Mouse (Mus musculus) splenic B cell, adult 2 months (primary cell): ENCODE data around the gene Copz1.
"Not testable (repeated sequence)": the region's sequence is repeated elsewhere in the genome, so short reads cannot be mapped to it uniquely, and the experiment has no call there.

ENCODE experiments used
- DNase-seq: peaks from one replicate; pipeline ENCODE4 v3.0.0-alpha.2; 2011; ENCODE audit warnings: low read depth, low spot score
- H3K27me3 ChIP-seq: 2 replicates; pipeline ENCODE4 v1.6.1; 2012; ENCODE audit warnings: mild to moderate bottlenecking, low read length, moderate library complexity, mixed read lengths; ENCODE audit not compliant: control insufficient read depth, poor library complexity, insufficient read depth, severe bottlenecking
- H3K36me3 ChIP-seq: 2 replicates; pipeline ENCODE4 v1.6.1; 2012; ENCODE audit warnings: mild to moderate bottlenecking, low read length, moderate library complexity, mixed read lengths; ENCODE audit not compliant: control insufficient read depth, poor library complexity, insufficient read depth, severe bottlenecking

Copz1 gene

DNA sequence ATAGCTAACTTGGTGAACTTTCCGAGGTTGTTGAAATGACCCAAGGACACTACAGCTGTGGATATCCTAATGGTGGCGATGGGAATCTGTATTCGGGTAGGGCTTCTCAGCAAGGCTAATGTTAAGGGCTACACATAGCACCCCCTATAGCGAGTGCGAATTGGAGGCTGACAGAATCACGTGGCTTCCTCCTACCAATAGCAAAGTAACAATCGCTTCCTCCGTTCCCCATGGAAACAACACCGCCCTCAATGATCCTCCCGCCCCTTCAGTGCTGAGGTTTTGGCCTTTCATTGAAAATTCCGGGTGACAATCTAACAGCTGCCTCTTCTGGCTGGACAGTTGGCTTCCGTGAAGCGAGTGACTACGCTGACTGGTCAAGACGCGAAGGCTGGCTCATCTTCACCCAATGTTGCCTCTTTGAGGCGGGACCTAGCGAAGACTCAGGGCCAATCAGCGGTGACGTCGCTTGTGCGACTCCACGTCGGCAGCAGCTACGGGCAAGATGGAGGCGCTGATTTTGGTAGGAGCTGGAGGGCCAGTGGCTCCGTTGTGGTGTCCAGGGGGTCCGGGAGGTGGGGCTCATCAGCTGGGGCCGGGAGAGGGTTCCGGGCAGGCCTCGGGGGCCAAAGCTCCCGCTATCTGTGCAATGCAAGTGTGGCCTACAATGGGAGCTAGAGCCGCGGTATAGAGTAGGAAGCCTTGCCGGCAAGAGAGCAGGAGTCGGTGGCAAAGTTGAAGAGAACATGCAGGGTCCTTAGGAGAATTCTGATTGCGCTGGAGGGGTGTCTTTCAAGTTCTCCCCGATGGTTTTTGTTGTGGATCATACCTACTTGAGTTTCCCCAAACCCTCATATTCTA lies at the start of gene Copz1:
Gene Copz1 (plus strand): TSS at position 296 of the 861 bp plus-strand sequence.
- H3K36me3 ChIP-seq = no peaks in the 10 kb centered on the region

DNA sequence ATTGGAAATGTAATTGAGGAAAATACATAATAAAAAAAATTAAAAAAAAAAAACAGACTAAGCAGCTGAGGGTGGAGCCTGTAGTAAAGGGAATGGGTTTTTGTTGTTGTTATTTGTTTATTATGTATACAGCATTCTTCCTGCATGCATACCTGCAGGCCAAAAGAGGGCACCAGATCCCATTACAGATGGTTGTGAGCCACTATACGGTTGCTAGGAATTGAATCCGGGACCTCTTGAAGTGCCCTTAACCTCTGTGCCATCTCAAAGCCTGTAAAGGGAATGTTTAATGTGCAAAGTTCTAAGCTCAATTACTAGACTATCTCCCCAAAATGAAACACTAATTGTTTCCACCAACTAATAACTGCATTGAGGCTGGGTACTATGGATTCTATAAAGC lies 48.4 kb upstream of the Copz1 start:
- Histone ChIP-seq H3K36me3 (no peaks in the 10 kb centered on the region), H3K27me3 (no peaks in the 10 kb centered on the region)
- DNase-seq = no peak

More for the DNA sequence above, at the start of gene Copz1:
- no peaks in the 10 kb centered on the region for H3K27me3 ChIP-seq
- DNase-seq = peak; percentile 98

DNA sequence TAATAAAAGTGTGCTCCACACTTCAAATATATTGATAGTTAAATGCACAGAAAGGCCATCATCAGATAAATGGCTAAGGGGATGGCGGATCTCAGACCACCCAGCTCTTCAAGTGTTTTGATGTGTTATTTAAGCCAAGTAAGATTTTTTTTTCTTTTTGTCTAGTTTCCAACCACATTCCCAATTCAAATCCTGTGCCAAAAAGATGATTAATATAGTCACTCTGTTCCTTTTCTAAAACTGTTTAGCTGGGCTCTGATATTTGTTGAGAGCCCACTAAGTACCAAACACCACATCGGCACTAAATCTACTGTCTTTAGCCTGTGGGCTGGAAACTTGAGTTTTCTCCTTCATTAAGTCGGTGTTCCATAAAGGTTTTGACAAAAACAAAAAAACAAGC lies 45.5 kb upstream of the Copz1 start:
- Histone ChIP-seq H3K27me3 (no peaks in the 10 kb centered on the region), H3K36me3 (no peaks in the 10 kb centered on the region)
- no peak for DNase-seq

DNA sequence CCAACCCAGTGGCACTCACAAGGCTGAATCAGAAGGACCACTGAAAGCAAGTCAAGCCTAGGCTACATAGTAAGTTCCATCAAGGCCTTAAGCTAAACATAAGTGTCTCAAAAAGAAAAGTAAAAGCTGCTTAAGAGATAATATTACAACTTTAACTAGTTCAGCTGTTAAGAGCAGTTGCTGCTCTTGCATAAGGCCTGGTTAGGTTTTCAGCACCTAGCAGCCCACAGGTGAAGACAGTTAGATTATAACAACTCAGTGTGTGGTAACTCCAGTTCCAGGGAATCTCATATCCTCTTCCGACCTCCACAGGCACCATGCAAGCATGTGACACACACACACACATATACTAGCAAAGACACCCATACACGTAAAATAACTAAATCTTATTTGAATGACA lies 44.9 kb upstream of the Copz1 start:
- Histone ChIP-seq H3K27me3 (no peaks in the 10 kb centered on the region), H3K36me3 (no peaks in the 10 kb centered on the region)
- DNase-seq = no peak

DNA sequence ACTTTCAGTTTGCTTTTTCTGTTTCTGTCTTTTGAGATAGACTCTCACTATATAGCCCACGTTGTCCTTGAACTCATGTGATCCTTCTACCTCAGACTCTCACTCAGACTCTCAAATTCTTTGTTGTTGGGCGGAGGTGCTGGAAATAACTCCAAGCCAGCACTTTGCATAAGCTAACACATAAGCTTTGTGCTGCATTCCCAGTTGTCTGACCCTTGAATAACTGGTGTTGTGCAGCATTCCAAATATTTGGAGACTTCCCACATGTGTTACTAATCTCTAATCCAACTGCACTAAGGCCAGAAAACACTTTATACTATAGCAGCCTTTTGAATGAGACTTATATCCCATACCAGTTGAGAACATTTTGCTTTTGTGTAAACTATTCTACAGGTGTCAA lies 43.6 kb upstream of the Copz1 start:
- no peak for DNase-seq
- no peaks in the 10 kb centered on the region for H3K36me3 ChIP-seq
- no peaks in the 10 kb centered on the region for H3K27me3 ChIP-seq

DNA sequence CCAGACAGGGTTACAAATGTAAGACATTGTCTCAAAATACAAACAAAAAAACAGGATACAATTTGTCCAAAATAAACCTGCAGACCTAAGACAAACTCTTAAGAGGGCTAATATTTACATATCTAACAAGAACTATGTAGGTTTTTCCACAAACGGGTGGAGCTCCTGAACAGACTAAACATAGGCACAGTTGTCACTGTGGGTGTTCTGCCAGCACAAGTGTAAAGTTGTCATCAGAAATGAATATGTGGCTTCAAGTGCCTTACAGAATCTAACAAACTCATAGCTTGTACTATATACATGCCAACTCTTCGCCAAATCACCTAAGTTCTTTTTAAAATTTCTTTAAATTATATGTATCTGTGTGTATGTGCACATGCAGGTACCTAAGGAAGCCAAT lies 39.4 kb upstream of the Copz1 start:
- H3K27me3 ChIP-seq = no peaks in the 10 kb centered on the region
- no peaks in the 10 kb centered on the region for H3K36me3 ChIP-seq
- DNase-seq = no peak

DNA sequence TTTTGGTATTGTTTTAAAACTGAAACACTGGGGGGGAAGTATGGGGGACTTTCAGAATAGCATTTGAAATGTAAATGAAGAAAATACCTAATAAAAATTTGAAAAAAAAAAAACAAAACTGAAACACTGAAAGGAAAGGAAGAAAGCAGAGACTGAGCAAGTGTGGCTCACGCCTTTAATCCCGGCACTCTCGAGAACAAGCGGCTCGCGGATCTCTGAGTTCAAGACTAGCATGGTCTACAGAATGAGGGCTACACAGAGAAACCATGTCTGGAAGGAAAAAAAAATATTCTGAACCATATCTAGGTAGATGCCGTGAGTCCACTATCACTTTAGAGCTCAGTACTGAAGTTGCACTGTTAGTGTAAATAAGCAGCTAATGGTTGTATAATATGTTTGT lies 35.2 kb upstream of the Copz1 start:
- H3K27me3 ChIP-seq = no peaks in the 10 kb centered on the region
- H3K36me3 ChIP-seq = peaks cover 6% of the 10 kb centered on the region
- DNase-seq = no peak

DNA sequence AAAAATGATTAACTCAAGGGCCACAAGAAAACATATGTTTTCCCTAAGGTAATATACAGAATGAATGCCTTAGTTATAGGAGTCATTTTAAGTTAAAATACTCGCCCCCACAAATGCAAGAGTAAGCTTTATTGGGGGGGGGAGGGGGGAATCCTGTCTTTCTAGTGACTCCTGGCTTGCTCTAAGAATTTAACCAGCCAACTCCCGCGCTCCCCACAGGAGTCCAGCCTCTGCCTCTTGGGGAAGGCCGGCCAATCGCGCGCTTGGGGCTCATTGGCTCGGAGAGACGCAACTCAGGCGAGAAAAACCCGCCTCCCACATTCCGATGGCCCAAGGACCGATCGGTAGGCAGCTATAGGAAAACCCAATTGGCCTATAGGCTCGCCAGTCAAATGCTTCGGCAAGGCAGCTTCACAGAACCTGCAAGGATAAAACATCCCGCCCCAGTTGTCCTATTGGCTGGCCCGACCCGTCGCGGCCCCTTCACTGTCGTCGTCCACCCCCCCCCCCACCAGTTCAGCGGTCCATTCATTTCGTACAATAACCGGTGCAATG lies 33.3 kb upstream of the Copz1 start:
- Histone ChIP-seq H3K27me3 (no peaks in the 10 kb centered on the region), H3K36me3 (peaks cover 12% of the 10 kb centered on the region)
- DNase-seq = peak; percentile 94

DNA sequence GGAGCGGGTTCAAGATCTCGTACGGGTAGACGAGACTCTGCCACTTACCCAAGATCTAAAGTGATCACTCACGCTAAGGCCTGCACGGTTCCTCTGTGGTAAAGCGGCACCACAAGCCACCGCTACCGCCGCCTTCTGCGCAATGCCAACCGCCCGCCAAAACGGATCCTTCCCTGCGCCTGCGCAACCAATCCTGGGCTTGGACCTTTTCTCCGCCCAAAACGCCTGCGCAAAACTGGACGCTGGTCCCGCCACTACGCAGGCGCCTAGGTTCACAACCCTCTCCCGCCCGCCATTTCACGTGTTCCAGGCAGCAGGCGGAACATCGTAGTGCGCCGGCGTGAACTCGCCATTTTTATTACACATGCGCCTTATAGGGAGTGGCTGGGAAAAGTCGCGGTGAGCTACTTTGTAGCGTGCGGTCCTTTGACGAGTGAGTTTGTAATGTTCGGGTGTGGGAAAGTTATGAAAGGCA lies 32.8 kb upstream of the Copz1 start, which contains the start of gene Cbx5:
Gene Cbx5 (minus strand): TSS at position 132 of the 475 bp plus-strand sequence.
- peaks cover 12% of the 10 kb centered on the region for H3K36me3 ChIP-seq
- DNase-seq = peak; percentile 98
- H3K27me3 ChIP-seq = no peaks in the 10 kb centered on the region

DNA sequence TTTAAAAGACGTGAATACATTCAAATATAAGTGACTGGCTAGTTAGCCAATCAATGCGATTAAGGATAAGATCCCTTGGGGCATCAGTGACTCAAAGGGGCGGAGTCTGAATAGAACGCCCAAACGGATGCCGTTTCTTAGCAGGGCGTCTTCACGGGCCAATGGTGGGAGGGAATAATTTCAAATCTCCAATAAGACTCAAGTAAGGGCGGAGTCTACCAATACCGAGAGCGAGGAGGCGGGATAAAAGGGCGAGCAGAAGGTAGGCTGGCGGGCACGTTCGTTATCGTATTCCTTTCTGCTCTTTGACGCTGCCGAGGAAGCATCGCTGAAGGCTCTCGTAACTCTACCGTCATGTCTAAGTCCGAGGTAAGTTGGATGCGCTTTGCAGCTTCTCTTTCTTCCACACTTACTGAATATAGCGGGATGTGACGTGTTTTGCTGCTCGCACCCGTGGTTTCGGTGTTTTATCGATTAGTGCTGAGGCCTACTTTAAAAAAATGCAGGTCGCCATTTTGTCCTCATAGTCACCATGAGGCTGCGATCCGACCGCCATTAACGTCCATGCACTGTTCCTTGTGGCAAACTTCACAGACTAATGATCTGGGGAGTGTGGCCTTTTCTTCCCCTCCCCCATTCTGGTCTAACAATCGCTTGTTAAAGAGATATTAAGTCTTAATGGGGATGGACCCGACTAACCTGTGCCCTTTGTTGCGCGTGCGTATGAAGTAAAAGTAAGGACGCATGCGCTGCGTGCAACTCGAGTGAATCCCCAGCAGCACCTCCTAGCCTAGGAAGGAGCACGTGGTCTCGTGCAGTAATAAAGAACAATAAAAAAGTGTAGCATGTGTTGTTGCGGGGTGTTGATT lies 32.1 kb upstream of the Copz1 start, which contains the start of gene Hnrnpa1:
Gene Hnrnpa1 (plus strand): TSS at position 273 of the 869 bp plus-strand sequence.
- Histone ChIP-seq H3K36me3 (peaks cover 13% of the 10 kb centered on the region), H3K27me3 (no peaks in the 10 kb centered on the region)
- DNase-seq = peak; percentile 98

DNA sequence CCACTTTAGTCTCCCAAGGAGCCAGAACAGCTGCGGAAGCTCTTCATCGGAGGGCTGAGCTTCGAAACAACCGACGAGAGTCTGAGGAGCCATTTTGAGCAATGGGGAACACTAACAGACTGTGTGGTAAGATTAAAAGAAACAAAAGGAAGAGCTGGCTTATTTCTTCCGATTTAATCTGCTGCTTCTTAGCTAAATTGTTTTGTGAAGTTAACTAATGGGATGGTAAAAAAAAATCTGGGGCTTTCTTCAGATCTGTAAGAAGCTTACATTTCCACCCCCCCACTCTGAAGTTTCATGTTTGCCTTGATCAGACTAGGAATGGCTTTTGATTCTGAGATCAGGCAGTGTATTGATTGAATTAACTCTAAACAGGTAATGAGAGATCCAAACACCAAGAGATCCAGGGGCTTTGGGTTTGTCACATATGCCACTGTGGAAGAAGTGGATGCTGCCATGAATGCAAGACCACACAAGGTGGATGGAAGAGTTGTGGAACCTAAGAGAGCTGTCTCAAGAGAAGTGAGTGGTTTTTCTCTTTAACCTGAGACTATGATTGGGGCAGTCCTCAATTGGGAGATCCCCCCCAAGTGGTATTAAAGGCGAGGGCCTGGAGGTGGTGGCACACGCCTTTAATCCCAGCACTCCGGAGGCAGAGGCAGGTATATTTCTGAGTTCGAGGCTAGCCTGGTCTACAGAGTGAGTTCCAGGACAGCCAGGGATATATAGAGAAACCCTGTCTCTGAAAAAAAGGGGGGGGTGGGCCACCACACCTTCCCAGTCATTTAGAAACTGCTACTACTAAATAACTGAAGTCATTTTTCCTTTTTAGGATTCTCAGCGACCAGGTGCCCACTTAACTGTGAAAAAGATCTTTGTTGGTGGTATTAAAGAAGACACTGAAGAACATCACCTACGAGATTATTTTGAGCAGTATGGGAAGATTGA lies 31.2 kb upstream of the Copz1 start:
- H3K36me3 ChIP-seq = peaks cover 18% of the 10 kb centered on the region
- H3K27me3 ChIP-seq = not testable (repeated sequence)
- peak; percentile 41 for DNase-seq

DNA sequence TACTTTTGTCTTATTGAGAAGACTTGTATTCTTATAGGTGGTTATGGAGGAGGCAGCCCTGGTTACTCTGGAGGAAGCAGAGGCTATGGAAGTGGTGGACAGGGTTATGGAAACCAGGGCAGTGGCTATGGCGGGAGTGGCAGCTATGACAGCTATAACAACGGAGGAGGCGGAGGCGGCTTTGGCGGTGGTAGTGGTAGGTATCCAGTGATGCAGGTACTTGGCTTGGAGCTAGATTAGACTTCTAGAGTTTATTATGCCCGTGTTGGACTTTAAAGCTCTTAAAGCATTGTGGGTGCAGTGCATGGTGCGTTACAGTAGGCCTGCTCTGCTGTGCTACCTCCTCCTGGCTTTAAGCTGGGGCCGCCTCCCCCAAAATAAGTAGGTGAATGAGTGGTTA lies 29.6 kb upstream of the Copz1 start:
- Histone ChIP-seq H3K36me3 (peaks cover 27% of the 10 kb centered on the region), H3K27me3 (no peaks in the 10 kb centered on the region)
- no peak for DNase-seq

DNA sequence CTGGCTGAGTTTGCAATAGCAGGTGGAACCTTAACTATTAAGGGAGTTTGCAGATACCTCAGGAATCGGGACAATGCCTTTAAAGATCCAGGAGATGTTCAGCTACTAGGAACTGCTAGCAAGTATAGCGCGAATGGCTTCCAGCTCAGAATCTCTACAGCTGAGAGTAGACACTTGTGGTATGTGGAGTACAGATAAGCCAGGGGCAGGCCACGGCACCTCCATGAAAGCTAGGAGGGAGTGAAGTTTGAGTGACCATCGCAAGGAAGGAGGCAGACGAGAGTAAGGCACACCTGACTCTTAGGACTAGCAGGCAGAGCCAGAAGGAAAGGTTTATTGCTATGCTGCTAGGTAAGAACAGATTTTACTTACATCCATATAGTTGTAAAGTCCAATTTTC lies 26.9 kb upstream of the Copz1 start:
- no peak for DNase-seq
- Histone ChIP-seq H3K27me3 (no peaks in the 10 kb centered on the region), H3K36me3 (peaks cover 27% of the 10 kb centered on the region)
